Mouse (Mus musculus) forebrain, embryonic 16.5 days (tissue): ENCODE results near the gene Sertad4. TPM values are rescaled to one million over a fixed set of nuclear protein-coding genes. Genes with fewer than 3 reads are reported as not detected.

Experiments
- ATAC-seq: fragments of 200-750 bp; cut with Nextera tagmentation; 2 replicates; pipeline ENCODE4 v1.8.0; 2017; ENCODE audit warnings: mild to moderate bottlenecking, moderate library complexity
- H3K27ac ChIP-seq: fragments of 300-500 bp; sonication (generic); 2 replicates; pipeline ENCODE4 v1.5.1; 2014; ENCODE audit warnings: low read length, control low read depth
- H3K27me3 ChIP-seq: fragments of 300-500 bp; sonication (generic); replicated peaks from 2 replicates; pipeline ENCODE4 v1.6.1; 2014; ENCODE audit warnings: low read length; ENCODE audit not compliant: control insufficient read depth, insufficient read depth
- H3K36me3 ChIP-seq: fragments of 300-500 bp; sonication (generic); 2 replicates; pipeline ENCODE4 v1.6.1; 2014; ENCODE audit not compliant: control insufficient read depth, insufficient read depth
- H3K4me1 ChIP-seq: fragments of 300-500 bp; sonication (generic); replicated peaks from 2 replicates; pipeline ENCODE4 v1.6.1; 2014; ENCODE audit warnings: low read length; ENCODE audit not compliant: control insufficient read depth, insufficient read depth
- H3K4me2 ChIP-seq: fragments of 300-500 bp; sonication (generic); 2 replicates; pipeline ENCODE4 v1.6.1; 2014; ENCODE audit warnings: mild to moderate bottlenecking, low read length, control low read depth
- H3K4me3 ChIP-seq: fragments of 300-500 bp; sonication (generic); replicated peaks from 2 replicates; pipeline ENCODE4 v1.5.1; 2014; ENCODE audit warnings: mild to moderate bottlenecking, low read length, control low read depth
- H3K9ac ChIP-seq: fragments of 300-500 bp; sonication (generic); replicated peaks from 2 replicates; pipeline ENCODE4 v1.6.1; 2014; ENCODE audit warnings: low read depth, low read length, control low read depth
- H3K9me3 ChIP-seq: fragments of 300-500 bp; sonication (generic); 2 replicates; pipeline ENCODE4 v1.6.1; 2016; ENCODE audit warnings: low read length; ENCODE audit not compliant: control insufficient read depth
- WGBS: fragments of 180-500 bp; shearing (Covaris S2); extraction: QIAGEN DNeasy Blood & Tissue Kit; methylation state at CpG from one replicate; pipeline ENCODE4 v1.1.7; 2014; 5-methylcytosine and 5-hydroxymethylcytosine counted together
- polyA plus RNA-seq: library from polyadenylated mRNA; unstranded; fragments of >200 nt; fragmentation: Nextera tagmentation; extraction: Ambion mirVana; gene quantifications from 2 replicates; pipeline ENCODE4 v1.2.1, GENCODE M21; 2015

Gene Sertad4
- polyA plus RNA-seq, 1 experiment from 2014 or later = 38.1 TPM

DNA sequence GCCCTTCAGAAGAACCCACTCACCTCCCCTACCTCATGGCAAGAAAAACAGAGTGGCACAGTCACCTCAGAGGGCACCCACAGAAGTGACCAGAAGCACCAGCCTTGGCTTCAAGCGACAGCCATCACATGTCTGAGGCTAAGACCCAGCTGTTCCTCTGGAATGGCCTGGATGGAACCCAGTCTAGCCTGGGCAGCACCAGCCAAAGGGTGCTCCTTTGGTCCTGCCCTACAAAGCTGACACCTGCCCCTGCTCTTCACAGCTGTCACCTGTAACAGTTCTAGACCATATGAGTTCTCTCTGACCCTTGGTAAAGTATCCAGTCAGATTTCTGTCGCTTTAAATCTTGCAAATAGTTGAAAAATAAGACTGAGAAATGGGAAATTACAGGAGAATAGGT is 14.9 kb downstream of the Sertad4 start:
- Histone ChIP-seq H3K4me3 (no peak overlapping the region), H3K9me3 (no peaks in the 10 kb centered on the region), H3K36me3 (peaks cover 4% of the 10 kb centered on the region; the same call in 1 of the 2 replicates), H3K4me2 (no peak overlapping the region), H3K4me1 (peaks cover under 1% of the 10 kb centered on the region; the same call in 1 of the 2 replicates), H3K27ac (no peak overlapping the region), H3K27me3 (no peaks in the 10 kb centered on the region), H3K9ac (no peak overlapping the region)
- no peak for ATAC-seq
- WGBS = 78% methylated on average over 2 of the region's 2 CpGs

GRCm38 (mm10) chr1:192835211-192835681 is 20.3 kb downstream of the Sertad4 start:
- Histone ChIP-seq H3K4me3 (peak overlapping the region; percentile 47), H3K9me3 (no peaks in the 10 kb centered on the region), H3K27ac (peak overlapping the region; percentile 95), H3K9ac (peak overlapping the region; percentile 71), H3K36me3 (no peaks in the 10 kb centered on the region), H3K27me3 (no peaks in the 10 kb centered on the region), H3K4me2 (peak overlapping the region; percentile 67), H3K4me1 (peaks cover 22% of the 10 kb centered on the region)
- under 1% methylated on average over 18 of the region's 18 CpGs for WGBS
- ATAC-seq = peak; percentile 65

DNA sequence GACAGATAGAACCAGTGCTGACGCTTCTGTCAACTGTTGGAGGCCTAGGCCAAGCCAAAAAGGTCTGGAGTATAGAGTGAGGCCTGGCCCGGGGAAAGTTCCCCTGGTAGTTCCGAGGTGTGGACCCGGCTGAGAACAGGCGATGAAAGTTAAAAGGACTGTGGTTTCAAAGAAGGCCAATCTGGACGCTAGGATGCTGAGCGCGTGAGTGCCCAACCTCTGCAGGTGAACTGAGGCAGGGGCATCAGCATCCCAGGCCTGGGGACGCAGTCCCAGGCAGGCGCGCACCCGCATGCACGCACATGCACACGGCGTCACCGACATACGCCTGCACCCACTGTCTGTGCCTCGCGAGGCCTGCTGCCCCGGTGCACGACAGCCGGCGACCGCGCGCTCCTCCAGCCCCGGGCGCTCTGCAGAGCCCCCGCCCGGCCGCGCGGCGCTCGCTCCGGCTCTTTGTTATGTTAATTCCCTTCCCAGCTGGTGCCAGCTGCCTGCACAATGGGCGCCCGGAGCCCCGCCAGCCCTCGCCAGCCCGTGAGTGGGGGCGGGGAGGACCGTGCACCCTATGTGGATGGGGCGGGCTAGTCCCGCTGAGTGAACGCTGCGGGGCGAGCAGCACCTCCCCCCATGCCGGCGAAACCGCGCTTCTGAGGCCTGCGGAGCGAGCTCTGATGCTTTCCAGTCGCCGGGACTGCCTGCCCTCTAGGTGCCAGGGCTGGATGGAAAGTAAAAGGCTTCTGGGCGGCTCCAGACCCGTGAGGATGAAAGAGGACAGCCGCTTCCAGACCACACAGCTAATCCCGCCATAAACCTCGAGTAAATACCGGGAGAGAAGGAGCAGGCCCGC is 21.0 kb downstream of the Sertad4 start:
- Histone ChIP-seq H3K4me1 (peaks cover 22% of the 10 kb centered on the region), H3K4me3 (peak overlapping the region; percentile 47), H3K9ac (peak overlapping the region; percentile 71), H3K27ac (peak overlapping the region; percentile 95), H3K4me2 (peak overlapping the region; percentile 67), H3K9me3 (no peaks in the 10 kb centered on the region), H3K27me3 (no peaks in the 10 kb centered on the region), H3K36me3 (no peaks in the 10 kb centered on the region)
- WGBS = under 1% methylated on average over 63 of the region's 63 CpGs
- ATAC-seq = peak; percentile 95

GRCm38 (mm10) chr1:192833586-192833985 is 22.0 kb downstream of the Sertad4 start:
- H3K27ac ChIP-seq = no peak overlapping the region
- WGBS = 34% methylated on average over 26 of the region's 26 CpGs
- peaks cover 22% of the 10 kb centered on the region for H3K4me1 ChIP-seq
- no peak overlapping the region for H3K4me2 ChIP-seq
- no peak for ATAC-seq
- H3K36me3 ChIP-seq = no peaks in the 10 kb centered on the region
- no peaks in the 10 kb centered on the region for H3K27me3 ChIP-seq
- no peak overlapping the region for H3K4me3 ChIP-seq
- no peak overlapping the region for H3K9ac ChIP-seq
- H3K9me3 ChIP-seq = no peaks in the 10 kb centered on the region

GRCm38 (mm10) chr1:192833097-192833496 is 22.5 kb downstream of the Sertad4 start:
- no peak overlapping the region for H3K4me2 ChIP-seq
- no peak overlapping the region for H3K4me3 ChIP-seq
- H3K27ac ChIP-seq = no peak overlapping the region
- no peaks in the 10 kb centered on the region for H3K9me3 ChIP-seq
- no peak overlapping the region for H3K9ac ChIP-seq
- H3K27me3 ChIP-seq = no peaks in the 10 kb centered on the region
- WGBS = 52% methylated on average over 4 of the region's 4 CpGs
- peaks cover 22% of the 10 kb centered on the region for H3K4me1 ChIP-seq
- H3K36me3 ChIP-seq = no peaks in the 10 kb centered on the region
- no peak for ATAC-seq

DNA sequence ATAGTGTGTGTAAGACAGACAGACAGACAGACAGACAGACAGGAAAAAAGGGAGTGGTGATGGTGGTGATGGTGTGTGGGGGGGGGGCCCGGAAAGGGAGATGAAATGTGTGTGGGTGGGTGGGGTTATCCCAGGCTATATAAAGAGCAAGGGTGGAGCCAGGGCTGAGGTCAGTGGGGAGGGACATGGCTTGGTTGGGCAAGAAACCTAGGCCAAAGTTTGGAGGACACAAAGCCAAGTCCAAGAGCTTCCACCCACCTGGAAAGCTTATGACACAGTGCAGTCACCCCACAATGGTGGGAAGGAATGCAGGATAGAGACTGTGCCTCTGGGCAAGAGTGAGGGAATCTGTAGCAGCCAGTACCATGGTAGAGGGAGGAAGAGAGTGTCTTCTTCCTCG is 23.2 kb downstream of the Sertad4 start:
- no peak for ATAC-seq
- Histone ChIP-seq H3K4me1 (peaks cover 22% of the 10 kb centered on the region), H3K36me3 (no peaks in the 10 kb centered on the region), H3K27ac (no peak overlapping the region), H3K9me3 (no peaks in the 10 kb centered on the region), H3K27me3 (no peaks in the 10 kb centered on the region), H3K4me2 (no peak overlapping the region), H3K9ac (no peak overlapping the region), H3K4me3 (no peak overlapping the region)
- WGBS = 69% methylated on average over 2 of the region's 2 CpGs

GRCm38 (mm10) chr1:192830444-192830843 is 25.1 kb downstream of the Sertad4 start:
- 11% methylated on average over 6 of the region's 6 CpGs for WGBS
- peaks cover 19% of the 10 kb centered on the region for H3K4me1 ChIP-seq
- no peak overlapping the region for H3K4me3 ChIP-seq
- H3K9me3 ChIP-seq = no peaks in the 10 kb centered on the region
- ATAC-seq = no peak
- no peaks in the 10 kb centered on the region for H3K36me3 ChIP-seq
- H3K4me2 ChIP-seq = no peak overlapping the region
- H3K9ac ChIP-seq = no peak overlapping the region
- no peaks in the 10 kb centered on the region for H3K27me3 ChIP-seq
- no peak overlapping the region for H3K27ac ChIP-seq

GRCm38 (mm10) chr1:192828928-192829327 is 26.6 kb downstream of the Sertad4 start:
- no peak overlapping the region for H3K9ac ChIP-seq
- H3K27ac ChIP-seq = no peak overlapping the region
- no peak overlapping the region for H3K4me3 ChIP-seq
- H3K27me3 ChIP-seq = no peaks in the 10 kb centered on the region
- H3K9me3 ChIP-seq = no peaks in the 10 kb centered on the region
- no peaks in the 10 kb centered on the region for H3K36me3 ChIP-seq
- H3K4me1 ChIP-seq = peaks cover 6% of the 10 kb centered on the region
- H3K4me2 ChIP-seq = no peak overlapping the region
- 27% methylated on average over 7 of the region's 7 CpGs for WGBS
- ATAC-seq = no peak

- H3K27ac ChIP-seq = no peak overlapping the region
- no peak overlapping the region for H3K4me3 ChIP-seq
- H3K4me2 ChIP-seq = no peak overlapping the region
- no peaks in the 10 kb centered on the region for H3K9me3 ChIP-seq
- H3K27me3 ChIP-seq = no peaks in the 10 kb centered on the region
- H3K36me3 ChIP-seq = no peaks in the 10 kb centered on the region
- ATAC-seq = no peak
- no peak overlapping the region for H3K9ac ChIP-seq
- H3K4me1 ChIP-seq = peaks cover 7% of the 10 kb centered on the region
Observed at GRCm38 (mm10) chr1:192827955-192828354, 27.6 kb downstream of the Sertad4 start.
